Mouse (Mus musculus) CH12.LX (cell line): ENCODE measurements around the gene Zfp617.

Source experiments
- CHD2 ChIP-seq: IDR thresholded peaks from 2 replicates; pipeline ENCODE4 v1.6.1; 2011; ENCODE audit warnings: low read length, improper control_type of control experiment
- CTCF ChIP-seq, 2 experiments: IDR thresholded peaks in 1 of 2; conservative IDR thresholded peaks in 1 of 2; 2 replicates each; pipeline ENCODE4 v1.5.1; 2011 to 2012; ENCODE audit warnings: low read depth in 2 of 2, low read length in 2 of 2, improper control_type of control experiment in 1 of 2, inconsistent platforms in 1 of 2, mild to moderate bottlenecking in 1 of 2, moderate library complexity in 1 of 2
- E2F4 ChIP-seq: IDR thresholded peaks from 2 replicates; pipeline ENCODE4 v1.6.1; 2011; ENCODE audit warnings: low read depth, low read length, improper control_type of control experiment; ENCODE audit not compliant: insufficient replicate concordance
- POLR2A ChIP-seq: IDR thresholded peaks from 2 replicates; pipeline ENCODE4 v1.6.1; 2011; ENCODE audit warnings: low read depth, mild to moderate bottlenecking, improper control_type of control experiment, low read length
- POLR2AphosphoS2 ChIP-seq: IDR thresholded peaks from 2 replicates; pipeline ENCODE4 v1.6.1; 2011; ENCODE audit warnings: low read depth, low read length, improper control_type of control experiment
- RCOR1 ChIP-seq: conservative IDR thresholded peaks from 2 replicates; pipeline ENCODE4 v1.6.1; 2012; ENCODE audit warnings: low read depth, mild to moderate bottlenecking, inconsistent platforms, low read length, improper control_type of control experiment
- TCF12 ChIP-seq: IDR thresholded peaks from 2 replicates; pipeline ENCODE4 v1.6.1; 2014; ENCODE audit warnings: low read depth, mild to moderate bottlenecking, inconsistent platforms, low read length, improper control_type of control experiment
- ZC3H11A ChIP-seq: IDR thresholded peaks from 2 replicates; pipeline ENCODE4 v1.6.1; 2012; ENCODE audit warnings: low read depth, mild to moderate bottlenecking, inconsistent platforms, low read length, improper control_type of control experiment
- ZNF384 ChIP-seq: IDR thresholded peaks from 2 replicates; pipeline ENCODE4 v1.6.1; 2012; ENCODE audit warnings: low read depth, low read length, improper control_type of control experiment, inconsistent platforms

DNA sequence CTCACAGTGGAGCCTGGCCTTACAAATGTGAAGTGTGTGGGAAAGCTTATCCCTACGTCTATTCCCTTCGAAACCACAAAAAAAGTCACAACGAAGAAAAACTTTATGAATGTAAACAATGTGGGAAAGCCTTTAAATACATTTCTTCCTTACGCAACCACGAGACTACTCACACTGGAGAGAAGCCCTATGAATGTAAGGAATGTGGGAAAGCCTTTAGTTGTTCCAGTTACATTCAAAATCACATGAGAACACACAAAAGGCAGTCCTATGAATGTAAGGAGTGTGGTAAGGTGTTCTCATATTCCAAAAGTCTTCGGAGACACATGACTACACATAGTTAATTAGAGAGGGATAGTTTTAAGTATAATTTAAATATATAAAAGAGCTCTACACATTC, 60.2 kb downstream of the Zfp617 start:
- no peak for TF ChIP-seq CTCF (conservative IDR thresholded peaks at IDR 0.05 in 1 of 2, IDR thresholded peaks at IDR 0.05 in 1 of 2; ENCODE audit: low read depth in 2 of 2, low read length in 2 of 2)
- no peak for TF ChIP-seq POLR2A
- TF ChIP-seq CHD2, result no peak
- TF ChIP-seq TCF12, result no peak
- no peak for TF ChIP-seq POLR2AphosphoS2
- no peak for TF ChIP-seq ZNF384
- no peak for TF ChIP-seq E2F4
- no peak for TF ChIP-seq RCOR1
- TF ChIP-seq ZC3H11A, result no peak
